Mouse (Mus musculus) liver, embryonic 14.5 days (tissue): ENCODE measurements around the gene Olfr1472. TPM values are rescaled to one million over a fixed set of nuclear protein-coding genes. Genes with fewer than 3 reads are reported as not detected.
"Not testable (repeated sequence)": the region's sequence is repeated elsewhere in the genome, so short reads cannot be mapped to it uniquely, and the experiment has no call there.

Source experiments
- ATAC-seq: fragments of 200-750 bp; cut with Nextera tagmentation; 2 replicates; pipeline ENCODE4 v1.8.0; 2017; ENCODE audit warnings: moderate number of reproducible peaks, mild to moderate bottlenecking, moderate library complexity; ENCODE audit not compliant: insufficient read depth
- DNase-seq, 3 experiments: peaks; one replicate each; pipeline ENCODE4 v3.0.0-alpha.2; 2012 to 2013; ENCODE audit warnings: low read depth in 3 of 3, low spot score in 3 of 3
- H3K27ac ChIP-seq: fragments of 300-500 bp; sonication (generic); 2 replicates; pipeline ENCODE4 v1.5.1; 2014; ENCODE audit warnings: moderate library complexity, mild to moderate bottlenecking, control low read depth, inconsistent platforms
- H3K27me3 ChIP-seq: fragments of 300-500 bp; sonication (generic); 2 replicates; pipeline ENCODE4 v1.6.1; 2014; ENCODE audit warnings: mild to moderate bottlenecking, low read length, moderate library complexity; ENCODE audit not compliant: control insufficient read depth, insufficient read depth
- H3K36me3 ChIP-seq: fragments of 300-500 bp; sonication (generic); replicated peaks from 2 replicates; pipeline ENCODE4 v1.6.1; 2014; ENCODE audit warnings: low read depth; ENCODE audit not compliant: control insufficient read depth, insufficient read depth
- H3K4me1 ChIP-seq, 2 experiments: fragments of 200-500 bp in 1 of 2; fragments of 300-500 bp in 1 of 2; sonication (generic) in 1 of 2; replicated peaks; 2 replicates each; pipeline ENCODE4 v1.6.1; 2012 to 2014; ENCODE audit warnings: antibody characterized with exemption in 1 of 2, inconsistent platforms in 1 of 2, low read length in 1 of 2; ENCODE audit not compliant: control insufficient read depth in 2 of 2, insufficient read depth in 2 of 2
- H3K4me2 ChIP-seq: fragments of 300-500 bp; sonication (generic); 2 replicates; pipeline ENCODE4 v1.6.1; 2014; ENCODE audit warnings: low read depth, mild to moderate bottlenecking, control low read depth, moderate library complexity
- H3K4me3 ChIP-seq, 2 experiments: fragments of 200-500 bp in 1 of 2; fragments of 300-500 bp in 1 of 2; sonication (generic) in 1 of 2; 2 replicates each; pipeline ENCODE4 v1.5.1; 2012 to 2014; ENCODE audit warnings: low read depth in 2 of 2, low read length in 2 of 2, mild to moderate bottlenecking in 2 of 2, control low read depth in 1 of 2, inconsistent platforms in 1 of 2, moderate library complexity in 1 of 2; ENCODE audit not compliant: insufficient read depth in 1 of 2
- H3K9ac ChIP-seq: fragments of 300-500 bp; sonication (generic); replicated peaks from 2 replicates; pipeline ENCODE4 v1.6.1; 2014; ENCODE audit warnings: mild to moderate bottlenecking, control low read depth, moderate library complexity
- H3K9me3 ChIP-seq: fragments of 300-500 bp; sonication (generic); 2 replicates; pipeline ENCODE4 v1.6.1; 2016; ENCODE audit warnings: low read length, mixed read lengths; ENCODE audit not compliant: control insufficient read depth
- CTCF ChIP-seq: IDR thresholded peaks from 2 replicates; pipeline ENCODE4 v1.5.1; 2016; ENCODE audit warnings: antibody characterized with exemption, low read depth, control low read depth
- EP300 ChIP-seq: IDR thresholded peaks from 2 replicates; pipeline ENCODE4 v1.6.1; 2016; ENCODE audit warnings: antibody characterized with exemption, low read depth
- WGBS: fragments of 180-500 bp; shearing (Covaris S2); extraction: QIAGEN DNeasy Blood & Tissue Kit; methylation state at CpG from one replicate; pipeline ENCODE4 v1.1.7; 2014; ENCODE audit not compliant: insufficient replicate concordance; 5-methylcytosine and 5-hydroxymethylcytosine counted together
- polyA plus RNA-seq, 2 experiments: library from polyadenylated mRNA; depleted of rRNA in 1 of 2; stranded (reverse) in 1 of 2; unstranded in 1 of 2; fragments of >200 nt; fragmentation: Nextera tagmentation in 1 of 2; extraction: Ambion mirVana in 1 of 2; gene quantifications; 2 replicates each; pipeline versions ENCODE4 v1.2.1 to v1.2.3; 2012 to 2014

Olfr1472 gene
- not detected in 2 replicates for polyA plus RNA-seq (2012; rRNA removed)
- not detected in 2 replicates for polyA plus RNA-seq (2014; fragmentation: Nextera tagmentation; extraction: Ambion mirVana)

GRCm38 (mm10) chr19:13455986-13456385 lies at the start of gene Olfr1472:
Gene Olfr1472 (minus strand): TSS chr19:13456086.
- ATAC-seq, result no peak
- no peaks in the 10 kb centered on the region for H3K9me3 ChIP-seq
- 59% methylated on average over 1 of the region's 1 CpGs for WGBS

DNA sequence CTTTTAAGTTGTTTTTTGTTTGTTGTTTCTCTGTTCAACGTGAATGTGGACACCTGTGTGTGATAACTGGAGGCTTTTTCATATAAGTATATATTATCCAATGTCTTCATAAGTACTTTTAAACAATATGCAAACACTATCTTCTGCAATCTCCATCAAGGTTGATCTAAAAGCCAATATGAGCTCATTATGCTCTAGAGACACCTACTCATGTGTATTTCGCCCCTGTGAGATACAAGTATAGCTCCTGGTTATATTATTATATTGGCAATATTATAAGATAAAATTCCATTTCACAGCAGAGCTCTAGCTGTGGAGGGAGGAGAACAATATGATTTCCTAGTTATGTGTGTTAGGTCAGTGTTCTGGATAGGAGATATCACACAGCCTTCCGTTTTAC lies 44.4 kb upstream of the Olfr1472 start, which contains the start of gene Olfr1477:
TSS of gene Olfr1477 (plus strand) at position 301 of the 400 bp plus-strand sequence.
- no peak for ATAC-seq
- H3K4me1 ChIP-seq, result no peaks in the 10 kb centered on the region
- H3K27me3 ChIP-seq, result no peaks in the 10 kb centered on the region
- H3K4me2 ChIP-seq, result no peak within 1 kb of the TSS
- H3K36me3 ChIP-seq, result no peaks in the 10 kb centered on the region
- no peak within 1 kb of the TSS for H3K9ac ChIP-seq
- 38% methylated on average over 3 of the region's 3 CpGs for WGBS
- DNase-seq, result no peak
- TF ChIP-seq CTCF (no peak), EP300 (no peak)
- H3K4me3 ChIP-seq, result no peak within 1 kb of the TSS
- no peaks in the 10 kb centered on the region for H3K9me3 ChIP-seq
- H3K27ac ChIP-seq, result no peak within 1 kb of the TSS

More at GRCm38 (mm10) chr19:13455986-13456385, at the start of gene Olfr1472:
- Histone ChIP-seq H3K4me1 (no peaks in the 10 kb centered on the region), H3K4me2 (no peak within 1 kb of the TSS), H3K9ac (no peak within 1 kb of the TSS), H3K27me3 (no peaks in the 10 kb centered on the region), H3K27ac (no peak within 1 kb of the TSS), H3K4me3 (no peak within 1 kb of the TSS), H3K36me3 (no peaks in the 10 kb centered on the region)
- DNase-seq, result no peak
- TF ChIP-seq CTCF (no peak), EP300 (no peak)

GRCm38 (mm10) chr19:13480096-13480495 lies 24.2 kb upstream of the Olfr1472 start, which contains the start of gene Olfr1475:
Gene Olfr1475 (minus strand): TSS chr19:13480196.
- no peak within 1 kb of the TSS for H3K4me2 ChIP-seq

DNA sequence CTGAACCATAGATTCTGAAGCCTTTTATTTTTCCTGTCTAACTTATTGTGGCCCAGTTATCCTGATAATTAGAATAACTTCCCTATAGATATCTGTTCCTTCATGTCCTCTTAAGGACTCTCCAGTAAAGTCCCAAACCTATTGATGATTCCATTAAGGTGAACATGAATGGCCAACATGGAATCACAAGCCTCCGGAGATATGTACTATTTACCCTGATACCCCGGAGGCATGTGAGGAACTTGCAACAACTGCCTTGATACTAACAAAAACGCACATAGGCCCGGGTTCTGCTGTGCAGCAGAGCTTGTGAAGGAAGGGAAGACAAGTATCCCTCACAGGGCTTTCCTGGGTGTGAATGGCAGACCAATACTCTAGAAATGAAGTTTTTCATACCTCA lies 13.4 kb upstream of the Olfr1472 start, which contains the start of gene Olfr1474:
TSS of gene Olfr1474 (plus strand) at position 301 of the 400 bp plus-strand sequence.
- 60% methylated on average over 4 of the region's 4 CpGs for WGBS
- ATAC-seq, H3K4me2 ChIP-seq, H3K27ac ChIP-seq, DNase-seq, H3K36me3 ChIP-seq, H3K9ac ChIP-seq, H3K4me3 ChIP-seq, H3K4me1 ChIP-seq, H3K27me3 ChIP-seq, H3K9me3 ChIP-seq: not testable (repeated sequence)

More at GRCm38 (mm10) chr19:13480096-13480495, 24.2 kb upstream of the Olfr1472 start, which contains the start of gene Olfr1475:
- ATAC-seq, result no peak
- Histone ChIP-seq H3K27me3 (no peaks in the 10 kb centered on the region), H3K9me3 (no peaks in the 10 kb centered on the region), H3K4me3 (no peak within 1 kb of the TSS), H3K27ac (no peak within 1 kb of the TSS), H3K9ac (no peak within 1 kb of the TSS), H3K36me3 (no peaks in the 10 kb centered on the region), H3K4me1 (no peaks in the 10 kb centered on the region)
- DNase-seq, result no peak
- TF ChIP-seq EP300 (no peak), CTCF (no peak)

- not testable (repeated sequence) for ATAC-seq, H3K36me3 ChIP-seq, H3K9ac ChIP-seq, DNase-seq, H3K4me2 ChIP-seq, H3K9me3 ChIP-seq, H3K27me3 ChIP-seq, H3K27ac ChIP-seq, H3K4me3 ChIP-seq, H3K4me1 ChIP-seq
- WGBS, result 42% methylated on average over 2 of the region's 2 CpGs
Measured at GRCm38 (mm10) chr19:13443109-13443508, 12.8 kb downstream of the Olfr1472 start, which contains the start of gene Olfr1471. Gene Olfr1471 (plus strand): TSS chr19:13443409.
